Mouse (Mus musculus): ENCODE data around the gene Cope. TPM values are rescaled to one million over a fixed set of nuclear protein-coding genes. Genes with fewer than 3 reads are reported as not detected.

Gene Cope
- total RNA-seq, 2 experiments from 2014 or later = 123 to 125 TPM

GRCm38 (mm10) chr8:70343076-70343475 is 40.8 kb downstream of the Cope start:
- intact Hi-C loops (cut with DNase I) = no loop called here
- DNase-seq (ENCODE audit: low spot score in 2 of 2) = no peak

GRCm38 (mm10) chr8:70343696-70344095 is 41.4 kb downstream of the Cope start:
- DNase-seq (ENCODE audit: low spot score in 2 of 2) = peak; percentile 20 to 60
- intact Hi-C loops (cut with DNase I) = no loop called here

GRCm38 (mm10) chr8:70344279-70344678 is 42.0 kb downstream of the Cope start:
- intact Hi-C loops (cut with DNase I) = no loop called here
- DNase-seq (ENCODE audit: low spot score in 2 of 2) = no peak

- no peak for DNase-seq (ENCODE audit: low spot score in 2 of 2)
- intact Hi-C loops (cut with DNase I) = no loop called here
These were observed 45.1 kb downstream of the Cope start for GRCm38 (mm10) chr8:70347443-70347842.

GRCm38 (mm10) chr8:70347860-70348420 is 45.6 kb downstream of the Cope start:
- intact Hi-C loops (cut with DNase I) = no loop called here

GRCm38 (mm10) chr8:70351035-70351999 is 49.0 kb downstream of the Cope start:
- DNase-seq (ENCODE audit: low spot score in 2 of 2) = peak in 1 of 2 experiments; percentile 76
- intact Hi-C loops (cut with DNase I) = loop anchor here (5.0 kb wide), 2 partner anchors 66 to 156 kb away; partner anchors contain the start of gene Rex1bd

More at GRCm38 (mm10) chr8:70347860-70348420, 45.6 kb downstream of the Cope start:
- DNase-seq (ENCODE audit: low spot score in 2 of 2) = no peak

- DNase-seq (ENCODE audit: low spot score in 2 of 2) = no peak
- intact Hi-C loops (cut with DNase I) = loop anchor here (5.0 kb wide), 2 partner anchors 65 to 155 kb away; partner anchors contain the start of gene Rex1bd
These were observed 49.7 kb downstream of the Cope start for GRCm38 (mm10) chr8:70352000-70352384.

- intact Hi-C loops (cut with DNase I) = loop anchor here (5.0 kb wide), 2 partner anchors 65 to 155 kb away; partner anchors contain the start of gene Rex1bd
- DNase-seq (ENCODE audit: low spot score in 2 of 2) = no peak
These were observed 50.4 kb downstream of the Cope start for GRCm38 (mm10) chr8:70352657-70353151.

- peak; percentile 99 for DNase-seq (ENCODE audit: low spot score in 2 of 2)
- intact Hi-C loops (cut with DNase I) = loop anchor here (5.0 kb wide), 2 partner anchors 64 to 154 kb away; partner anchors contain the start of gene Rex1bd
These were observed 51.0 kb downstream of the Cope start, which contains the start of gene Upf1 for GRCm38 (mm10) chr8:70353194-70353817. Upf1 (minus strand) TSS chr8:70353278.

GRCm38 (mm10) chr8:70354004-70354403 is 51.7 kb downstream of the Cope start:
- peak; percentile 47 to 86 for DNase-seq (ENCODE audit: low spot score in 2 of 2)
- intact Hi-C loops (cut with DNase I) = loop anchor here (5.0 kb wide), 2 partner anchors 63 to 153 kb away; partner anchors contain the start of gene Rex1bd

GRCm38 (mm10) chr8:70356111-70356510 is 53.8 kb downstream of the Cope start:
- intact Hi-C loops (cut with DNase I) = no loop called here
- DNase-seq (ENCODE audit: low spot score in 2 of 2) = no peak

GRCm38 (mm10) chr8:70359411-70359810 is 57.1 kb downstream of the Cope start:
- no peak for DNase-seq (ENCODE audit: low spot score in 2 of 2)
- intact Hi-C loops (cut with DNase I) = no loop called here

GRCm38 (mm10) chr8:70360769-70361168 is 58.5 kb downstream of the Cope start:
- DNase-seq (ENCODE audit: low spot score in 2 of 2) = no peak
- intact Hi-C loops (cut with DNase I) = no loop called here

- DNase-seq (ENCODE audit: low spot score in 2 of 2) = no peak
- intact Hi-C loops (cut with DNase I) = no loop called here
These were observed 59.2 kb downstream of the Cope start for GRCm38 (mm10) chr8:70361484-70362032.

Other genes with a start within 250 kb of the Cope start
- gene Tm6sf2, start 229.6 kb upstream of the Cope start, total RNA-seq (2021) = 1 to 10 TPM; 3.0 to 3.4 TPM
- gene Hapln4, start 219.1 kb upstream of the Cope start, total RNA-seq (2021) = 10 to 100 TPM; 62.6 to 71.8 TPM
- 100 to 1,000 TPM; 219 to 220 TPM for gene Ncan, start 181.6 kb upstream of the Cope start, total RNA-seq (2021)
- 10 to 100 TPM; 21.7 to 21.9 TPM for gene Nr2c2ap, start 171.2 kb upstream of the Cope start, total RNA-seq (2021)
- gene Rfxank, start 163.4 kb upstream of the Cope start, total RNA-seq (2021) = 10 to 100 TPM; 10.2 to 12.4 TPM
- 10 to 100 TPM; 46.8 to 51.0 TPM for gene Borcs8, start 163.0 kb upstream of the Cope start, total RNA-seq (2021)
- under 1 TPM in 1 of 2 experiments, not detected in 1; 0.57 TPM for gene Mef2b, start 162.8 kb upstream of the Cope start, total RNA-seq (2021)
- 10 to 100 TPM; 44.1 to 50.8 TPM for gene Tmem161a, start 130.2 kb upstream of the Cope start, total RNA-seq (2021)
- gene Slc25a42, start 90.2 kb upstream of the Cope start, total RNA-seq (2021) = 10 to 100 TPM; 33.5 to 36.5 TPM
- 100 to 1,000 TPM; 118 to 122 TPM for gene Sugp2, start 68.3 kb upstream of the Cope start, total RNA-seq (2021)
- gene Armc6, start 68.1 kb upstream of the Cope start, total RNA-seq (2021) = 10 to 100 TPM; 41.7 to 46.3 TPM
- gene Homer3, start 19.7 kb upstream of the Cope start, total RNA-seq (2021) = 1 to 10 TPM; 6.5 to 9.2 TPM
- gene Ddx49, start within 50 bp of the Cope start, total RNA-seq (2021) = 10 to 100 TPM; 42.3 to 42.5 TPM
- gene Cers1, start 13.3 kb downstream of the Cope start, total RNA-seq (2021) = 100 to 1,000 TPM; 105 to 111 TPM
- gene Gdf1, start 27.3 kb downstream of the Cope start, total RNA-seq (2021) = 10 to 100 TPM; 17.7 to 18.9 TPM
- 10 to 100 TPM; 58.2 to 61.6 TPM for gene Upf1, start 50.8 kb downstream of the Cope start, total RNA-seq (2021)
- gene Comp, start 71.0 kb downstream of the Cope start, total RNA-seq (2021) = under 1 TPM; 0.23 to 0.48 TPM
- 100 to 1,000 TPM; 120 to 139 TPM for gene Crtc1, start 137.1 kb downstream of the Cope start, total RNA-seq (2021)
- 10 to 100 TPM; 40.3 to 44.2 TPM for gene Klhl26, start 174.4 kb downstream of the Cope start, total RNA-seq (2021)
- 100 to 1,000 TPM; 264 to 286 TPM for gene Tmem59l, start 184.8 kb downstream of the Cope start, total RNA-seq (2021)
- gene Crlf1, start 190.6 kb downstream of the Cope start, total RNA-seq (2021) = 1 to 10 TPM; 2.3 to 3.5 TPM
- gene Rex1bd, start 204.2 kb downstream of the Cope start, total RNA-seq (2021) = 100 to 1,000 TPM; 104 TPM
- 100 to 1,000 TPM; 886 to 927 TPM for gene Uba52, start 208.3 kb downstream of the Cope start, total RNA-seq (2021)
- gene Fkbp8, start 225.2 kb downstream of the Cope start, total RNA-seq (2021) = 100 to 1,000 TPM; 403 TPM
- 10 to 100 TPM; 43.1 to 47.7 TPM for gene Kxd1, start 225.4 kb downstream of the Cope start, total RNA-seq (2021)
- gene Ell, start 236.9 kb downstream of the Cope start, total RNA-seq (2021) = 10 to 100 TPM; 15.1 to 17.7 TPM

Data from left cerebral cortex, postnatal 25 days (tissue).